Comparison of ENCODE assay signal across 10 mouse cellular contexts in the genomic region with DNA sequence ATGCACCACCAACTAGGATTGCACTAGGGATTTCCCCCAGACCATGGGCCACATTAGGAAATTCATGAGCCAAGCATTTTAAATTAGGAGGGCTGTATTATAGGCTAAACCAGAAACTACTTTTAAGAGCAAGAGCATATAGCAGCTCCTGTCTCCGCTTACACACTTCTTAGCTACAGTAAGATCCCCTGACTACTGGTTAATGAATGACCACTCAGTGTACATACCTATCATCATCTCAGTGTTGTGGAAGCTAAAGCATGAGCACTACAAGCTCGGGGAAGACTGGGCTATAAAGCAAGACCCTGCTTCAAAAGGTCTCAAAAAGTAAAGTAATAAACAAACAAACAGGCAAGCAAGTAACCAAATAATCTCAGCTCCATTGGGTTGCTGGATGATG.
"Had no signal": no experiment of that assay in that cellular context is flagged by ENCODE, and none has a peak within 500 bp of the region (broad histone marks: within the 10 kb centered on the region; RNA-seq: fewer than 3 reads in every experiment).

No protein-coding gene starts in this region.

- DNase-seq: kidney, adult 18-20 months; kidney, postnatal 14 days; liver, postnatal 0 days; lung, postnatal 36 days; thymus, postnatal 4 days had no signal

- H3K4me2 ChIP-seq: liver, embryonic 11.5 days; lung, embryonic 15.5 days; neural tube, embryonic 12.5 days had no signal

- H3K9me3 ChIP-seq: limb, embryonic 10.5 days; lung, embryonic 15.5 days; neural tube, embryonic 12.5 days had no signal

- H3K27me3 ChIP-seq: lung, embryonic 15.5 days; neural tube, embryonic 12.5 days had no signal

- H3K4me3 ChIP-seq: limb, embryonic 10.5 days; lung, embryonic 15.5 days; neural tube, embryonic 12.5 days had no signal

- H3K36me3 ChIP-seq: limb, embryonic 10.5 days; lung, embryonic 15.5 days; neural tube, embryonic 12.5 days had no signal

- H3K27ac ChIP-seq: limb, embryonic 10.5 days; lung, embryonic 15.5 days; neural tube, embryonic 12.5 days; stomach, postnatal 0 days had no signal

- H3K9ac ChIP-seq: liver, postnatal 0 days; lung, embryonic 15.5 days; neural tube, embryonic 12.5 days had no signal

- ATAC-seq: liver, postnatal 0 days had no signal
